Mouse (Mus musculus) cerebellum, postnatal 25 days (tissue): ENCODE data around the gene Fcgr3.
"Not testable (repeated sequence)": the region's sequence is repeated elsewhere in the genome, so short reads cannot be mapped to it uniquely, and the experiment has no call there.

Source experiments
- DNase-seq, 2 experiments: peaks; one replicate each; pipeline ENCODE4 v3.0.0; 2021; ENCODE audit warnings: mixed read lengths in 2 of 2

Gene Fcgr3

GRCm38 (mm10) chr1:171081512-171082231, 16.9 kb upstream of the Fcgr3 start:
- DNase-seq = not testable (repeated sequence)

DNA sequence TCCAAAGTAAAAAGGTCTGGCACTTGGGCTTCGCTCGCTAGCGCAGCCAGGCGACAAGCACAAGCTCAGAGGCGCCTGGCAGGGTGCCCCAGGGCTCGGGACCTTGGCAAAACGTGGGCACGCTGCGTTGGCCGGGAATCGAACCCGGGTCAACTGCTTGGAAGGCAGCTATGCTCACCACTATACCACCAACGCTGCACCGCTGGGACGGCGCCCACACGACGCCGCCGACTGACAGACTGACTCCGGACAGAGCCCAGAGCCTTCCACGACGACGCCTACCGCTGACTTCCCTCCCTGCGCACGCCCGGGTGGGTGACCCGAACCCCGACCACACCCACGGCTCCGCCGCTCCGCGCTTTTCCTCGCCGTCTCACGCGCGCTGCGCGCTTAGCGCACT, 15.1 kb upstream of the Fcgr3 start:
- DNase-seq = not testable (repeated sequence)

DNA sequence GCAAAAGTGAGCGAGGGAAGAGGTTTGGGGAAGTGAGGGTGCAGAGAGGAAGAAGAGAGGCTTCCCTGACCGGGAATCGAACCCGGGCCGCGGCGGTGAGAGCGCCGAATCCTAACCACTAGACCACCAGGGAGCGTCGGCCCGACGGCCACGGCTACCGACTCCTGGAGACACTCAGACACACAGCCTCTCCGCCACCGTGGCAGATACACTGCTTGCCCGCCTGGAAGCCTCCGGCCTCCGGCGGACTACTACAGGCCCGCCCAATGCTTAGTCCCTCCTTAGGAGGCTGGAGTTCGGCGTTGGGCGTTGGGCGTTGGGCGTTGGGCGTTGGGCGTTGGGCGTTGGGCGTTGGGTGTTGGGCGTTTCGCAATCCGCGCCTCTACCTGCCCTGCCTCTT, 14.6 kb upstream of the Fcgr3 start:
- not testable (repeated sequence) for DNase-seq

- DNase-seq = not testable (repeated sequence)
Observed at GRCm38 (mm10) chr1:171078419-171078818, 13.7 kb upstream of the Fcgr3 start.

- DNase-seq = peak; percentile 48 to 67
Observed at GRCm38 (mm10) chr1:171077955-171078354, 13.2 kb upstream of the Fcgr3 start.

DNA sequence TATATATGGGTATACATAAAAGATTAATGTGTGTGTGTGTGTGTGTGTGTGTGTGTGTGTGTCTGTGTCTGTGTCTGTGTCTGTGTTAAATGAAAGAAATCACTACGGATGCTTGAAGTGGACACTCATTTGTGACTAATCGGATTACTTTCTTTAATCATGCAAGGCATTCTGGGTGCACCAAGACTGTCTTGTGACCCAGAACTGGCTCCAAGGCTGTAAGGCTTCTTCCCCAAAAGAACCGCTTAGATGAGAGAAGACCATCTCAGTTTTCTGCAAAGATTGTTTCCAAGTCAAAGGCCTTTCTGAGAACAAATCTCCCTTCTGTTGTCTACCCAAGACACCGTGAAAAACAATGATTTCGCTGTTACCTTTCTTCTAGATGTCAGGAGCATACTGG, 12.5 kb upstream of the Fcgr3 start:
- not testable (repeated sequence) for DNase-seq

DNA sequence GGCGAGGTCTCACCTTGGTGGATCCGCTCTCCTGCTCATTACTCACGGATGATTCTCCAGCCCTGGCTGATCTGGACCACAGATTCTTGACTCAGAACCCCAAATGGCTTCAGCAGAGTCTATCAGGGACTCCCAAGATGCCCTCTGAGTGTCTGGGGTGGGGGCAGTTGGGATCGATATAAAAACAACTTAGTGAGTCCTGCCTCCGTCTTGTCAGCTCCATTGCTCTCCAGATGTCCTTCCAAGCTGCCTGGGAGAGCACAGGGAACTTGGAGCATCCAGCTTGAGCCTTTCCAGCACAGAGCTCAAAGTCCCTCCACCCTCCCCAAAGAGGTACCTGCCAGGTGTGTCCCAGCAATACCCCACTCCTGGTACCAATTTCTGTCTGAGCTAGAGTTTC, 11.4 kb upstream of the Fcgr3 start:
- not testable (repeated sequence) for DNase-seq

DNA sequence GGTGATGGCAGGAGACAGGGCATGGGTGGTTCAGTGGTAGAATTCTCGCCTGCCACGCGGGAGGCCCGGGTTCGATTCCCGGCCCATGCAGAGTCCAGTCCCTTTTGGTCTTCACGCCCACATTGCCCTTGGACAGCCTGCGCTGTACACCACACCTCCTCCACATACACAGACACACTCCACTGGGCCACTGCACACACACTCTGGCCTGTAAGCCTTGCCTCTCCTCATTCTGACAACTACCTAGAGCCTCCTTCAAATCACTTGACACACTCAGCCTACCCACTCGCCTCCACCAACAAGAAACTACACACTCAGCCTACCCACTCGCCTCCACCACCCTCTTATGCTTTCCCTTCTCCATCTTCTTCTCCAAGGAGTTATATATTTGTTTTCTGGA, 9.5 kb upstream of the Fcgr3 start:
- DNase-seq = not testable (repeated sequence)

DNA sequence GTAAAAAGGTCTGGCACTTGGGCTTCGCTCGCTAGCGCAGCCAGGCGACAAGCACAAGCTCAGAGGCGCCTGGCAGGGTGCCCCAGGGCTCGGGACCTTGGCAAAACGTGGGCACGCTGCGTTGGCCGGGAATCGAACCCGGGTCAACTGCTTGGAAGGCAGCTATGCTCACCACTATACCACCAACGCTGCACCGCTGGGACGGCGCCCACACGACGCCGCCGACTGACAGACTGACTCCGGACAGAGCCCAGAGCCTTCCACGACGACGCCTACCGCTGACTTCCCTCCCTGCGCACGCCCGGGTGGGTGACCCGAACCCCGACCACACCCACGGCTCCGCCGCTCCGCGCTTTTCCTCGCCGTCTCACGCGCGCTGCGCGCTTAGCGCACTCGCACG, 7.5 kb upstream of the Fcgr3 start:
- DNase-seq = not testable (repeated sequence)

DNA sequence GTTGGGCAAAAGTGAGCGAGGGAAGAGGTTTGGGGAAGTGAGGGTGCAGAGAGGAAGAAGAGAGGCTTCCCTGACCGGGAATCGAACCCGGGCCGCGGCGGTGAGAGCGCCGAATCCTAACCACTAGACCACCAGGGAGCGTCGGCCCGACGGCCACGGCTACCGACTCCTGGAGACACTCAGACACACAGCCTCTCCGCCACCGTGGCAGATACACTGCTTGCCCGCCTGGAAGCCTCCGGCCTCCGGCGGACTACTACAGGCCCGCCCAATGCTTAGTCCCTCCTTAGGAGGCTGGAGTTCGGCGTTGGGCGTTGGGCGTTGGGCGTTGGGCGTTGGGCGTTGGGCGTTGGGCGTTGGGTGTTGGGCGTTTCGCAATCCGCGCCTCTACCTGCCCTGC, 7.0 kb upstream of the Fcgr3 start:
- DNase-seq = not testable (repeated sequence)

DNA sequence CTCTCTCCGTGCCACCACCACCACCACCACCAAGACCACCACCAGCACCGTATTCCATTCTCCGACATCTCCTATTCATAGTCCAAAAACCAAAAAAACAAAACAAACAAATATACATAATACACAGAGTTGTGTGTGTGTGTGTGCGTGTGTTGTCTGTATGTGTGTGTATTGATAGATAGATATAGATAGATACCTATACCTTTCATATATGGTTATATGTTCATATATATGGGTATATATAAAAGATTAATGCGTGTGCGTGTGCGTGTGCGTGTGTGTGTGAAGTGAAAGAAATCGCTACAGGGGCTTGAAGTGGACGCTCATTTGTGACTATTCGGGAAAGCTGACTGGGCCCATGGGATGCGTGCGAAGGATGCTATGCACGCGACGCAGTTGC, 6.1 kb upstream of the Fcgr3 start:
- DNase-seq = not testable (repeated sequence)

- DNase-seq = not testable (repeated sequence)
Observed at GRCm38 (mm10) chr1:171069508-171069907, 4.8 kb upstream of the Fcgr3 start.

GRCm38 (mm10) chr1:171067928-171068327, 3.2 kb upstream of the Fcgr3 start:
- DNase-seq = not testable (repeated sequence)

DNA sequence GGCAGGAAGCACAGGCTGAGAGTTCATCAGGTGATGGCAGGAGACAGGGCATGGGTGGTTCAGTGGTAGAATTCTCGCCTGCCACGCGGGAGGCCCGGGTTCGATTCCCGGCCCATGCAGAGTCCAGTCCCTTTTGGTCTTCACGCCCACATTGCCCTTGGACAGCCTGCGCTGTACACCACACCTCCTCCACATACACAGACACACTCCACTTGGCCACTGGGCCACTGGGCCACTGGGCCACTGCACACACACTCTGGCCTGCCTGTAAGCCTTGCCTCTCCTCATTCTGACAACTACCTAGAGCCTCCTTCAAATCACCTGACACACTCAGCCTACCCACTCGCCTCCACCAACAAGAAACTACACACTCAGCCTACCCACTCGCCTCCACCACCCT, 1.8 kb upstream of the Fcgr3 start:
- not testable (repeated sequence) for DNase-seq

DNA sequence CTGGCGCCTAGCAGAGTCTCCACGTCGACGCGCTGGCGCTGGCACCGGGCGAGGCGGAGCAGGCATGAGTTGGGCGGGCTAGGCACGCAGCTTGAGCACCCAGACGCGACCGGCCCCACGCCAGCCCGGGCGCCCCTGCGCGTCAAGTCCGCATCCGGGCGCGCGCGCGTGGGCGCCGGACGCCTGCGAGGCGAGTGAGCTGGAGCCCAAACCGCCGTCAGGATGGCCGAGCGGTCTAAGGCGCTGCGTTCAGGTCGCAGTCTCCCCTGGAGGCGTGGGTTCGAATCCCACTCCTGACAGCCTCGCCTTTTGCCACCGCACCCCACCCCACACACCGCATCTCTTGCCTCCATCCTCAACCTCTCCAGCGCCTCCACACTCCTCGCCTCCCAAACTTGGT, 1.0 kb upstream of the Fcgr3 start:
- peak; percentile 44 to 48 for DNase-seq

- peak in 1 of 2 experiments; percentile 58 for DNase-seq
Observed at GRCm38 (mm10) chr1:171065243-171065587, 480 bp upstream of the Fcgr3 start.

DNA sequence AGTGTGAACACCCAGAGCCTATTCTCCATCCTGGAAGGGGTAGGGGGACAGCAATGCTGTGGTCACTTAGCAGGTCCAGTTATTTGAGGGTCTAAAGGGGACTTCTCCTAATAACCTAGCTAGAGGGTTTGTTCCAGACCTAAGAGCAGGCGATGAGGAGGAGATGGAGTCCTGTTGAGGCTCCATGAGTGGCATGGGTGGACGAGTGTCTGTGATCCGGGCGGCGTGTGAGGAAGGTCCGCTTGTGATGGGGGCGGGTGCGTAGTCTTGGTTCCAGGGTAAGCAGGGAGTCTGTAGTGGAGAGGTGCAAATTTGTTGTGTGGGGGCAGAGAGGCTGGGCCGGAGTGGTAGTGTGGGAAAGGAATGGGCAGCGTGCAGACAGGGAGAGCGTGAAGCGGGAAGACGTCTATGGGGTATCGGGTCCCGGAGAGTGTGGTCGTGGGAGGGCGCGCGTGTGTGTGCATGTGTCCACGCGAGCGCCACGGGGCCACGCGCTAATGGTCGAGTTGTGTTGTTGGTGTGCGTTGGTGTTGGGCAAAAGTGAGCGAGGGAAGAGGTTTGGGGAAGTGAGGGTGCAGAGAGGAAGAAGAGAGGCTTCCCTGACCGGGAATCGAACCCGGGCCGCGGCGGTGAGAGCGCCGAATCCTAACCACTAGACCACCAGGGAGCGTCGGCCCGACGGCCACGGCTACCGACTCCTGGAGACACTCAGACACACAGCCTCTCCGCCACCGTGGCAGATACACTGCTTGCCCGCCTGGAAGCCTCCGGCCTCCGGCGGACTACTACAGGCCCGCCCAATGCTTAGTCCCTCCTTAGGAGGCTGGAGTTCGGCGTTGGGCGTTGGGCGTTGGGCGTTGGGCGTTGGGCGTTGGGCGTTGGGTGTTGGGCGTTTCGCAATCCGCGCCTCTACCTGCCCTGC, 905 bp downstream of the Fcgr3 start:
- DNase-seq = peak; percentile 46 to 59

DNA sequence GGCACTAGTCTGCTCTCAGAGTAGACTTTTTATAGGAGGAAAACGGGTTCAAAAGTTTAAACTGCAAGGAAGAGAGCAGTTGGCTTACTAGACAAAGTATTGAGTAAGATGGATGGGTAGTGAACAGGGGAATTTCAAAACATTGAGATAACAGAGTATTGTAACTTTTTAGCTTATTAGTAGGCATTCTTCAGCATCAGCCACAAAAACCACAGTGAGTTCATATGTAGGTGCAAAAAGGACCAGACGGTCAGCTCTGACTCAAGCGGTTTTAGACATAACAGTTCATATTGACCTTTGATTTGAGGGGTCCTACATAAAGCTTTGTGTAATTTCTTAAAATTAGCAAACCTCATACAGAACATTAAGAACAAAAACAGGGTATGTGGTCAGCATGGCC, 3.2 kb downstream of the Fcgr3 start:
- DNase-seq = no peak

GRCm38 (mm10) chr1:171060392-171060791, 4.3 kb downstream of the Fcgr3 start:
- DNase-seq = no peak

GRCm38 (mm10) chr1:171059203-171059602, 5.5 kb downstream of the Fcgr3 start:
- DNase-seq = no peak

GRCm38 (mm10) chr1:171057253-171057652, 7.5 kb downstream of the Fcgr3 start:
- DNase-seq = no peak

DNA sequence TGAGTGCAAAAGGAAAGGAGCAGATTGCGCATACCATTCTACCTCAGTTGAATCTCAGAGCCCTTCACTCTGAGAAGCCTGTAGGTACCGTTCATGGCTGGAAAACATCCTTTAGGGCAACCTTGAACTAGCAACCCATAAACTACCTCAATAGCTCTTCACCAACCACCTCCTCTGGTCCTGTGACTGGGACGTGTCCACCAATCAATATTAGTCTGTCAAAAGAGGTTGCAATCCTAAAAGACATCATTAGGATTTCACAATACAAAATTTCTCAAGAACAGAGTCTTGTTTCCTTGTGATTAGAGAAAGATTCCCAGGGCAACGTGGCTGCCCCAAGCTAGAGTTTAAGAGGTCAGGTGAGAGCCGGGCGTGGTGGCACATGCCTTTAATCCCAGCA, 11.4 kb downstream of the Fcgr3 start:
- no peak for DNase-seq

GRCm38 (mm10) chr1:171050774-171051173, 14.0 kb downstream of the Fcgr3 start:
- no peak for DNase-seq

DNA sequence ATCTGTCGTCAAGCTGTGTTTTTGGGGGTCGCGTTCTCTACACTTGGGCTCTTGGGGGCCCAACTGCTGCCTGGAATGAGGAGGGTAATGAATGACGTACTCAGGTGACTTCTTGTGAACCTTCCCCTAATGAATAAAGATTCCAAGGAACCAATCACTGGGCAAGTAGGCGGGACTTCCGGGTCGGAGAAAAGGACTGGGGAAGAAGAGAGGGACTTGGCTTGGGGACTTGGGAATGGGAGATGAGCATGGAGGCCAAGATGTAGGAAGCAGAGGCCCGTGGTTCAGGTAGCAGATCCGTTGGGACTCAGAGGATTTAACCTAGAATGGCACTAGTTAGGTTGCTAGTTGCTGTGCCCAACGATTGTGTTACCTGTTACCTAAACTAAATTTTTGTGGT, 15.5 kb downstream of the Fcgr3 start:
- DNase-seq = peak in 1 of 2 experiments; percentile 43
